Mouse (Mus musculus): Measurements from ENCODE around the gene Nup35. TPM values are rescaled to one million over a fixed set of nuclear protein-coding genes. Genes with fewer than 3 reads are reported as not detected.
A peak's percentile ranks its signal among the peaks of the same experiment; 100 is the strongest.

Nup35 gene
- total RNA-seq (2022), result 10 to 100 TPM; 15.0 to 22.8 (median 19.2) TPM

GRCm38 (mm10) chr2:80616854-80617737 lies at the start of gene Nup35, which contains the start of gene Dusp19:
Nup35 (plus strand) TSS chr2:80617236.
Dusp19 (plus strand) TSS chr2:80617045.
- DNase-seq (ENCODE audit: low spot score in 2 of 2), result peak; percentile 94 to 98

- DNase-seq (ENCODE audit: low spot score in 2 of 2), result no peak
Observed at GRCm38 (mm10) chr2:80567411-80567810, 49.6 kb upstream of the Nup35 start.

GRCm38 (mm10) chr2:80570656-80571055 lies 46.4 kb upstream of the Nup35 start:
- DNase-seq (ENCODE audit: low spot score in 2 of 2), result no peak

DNA sequence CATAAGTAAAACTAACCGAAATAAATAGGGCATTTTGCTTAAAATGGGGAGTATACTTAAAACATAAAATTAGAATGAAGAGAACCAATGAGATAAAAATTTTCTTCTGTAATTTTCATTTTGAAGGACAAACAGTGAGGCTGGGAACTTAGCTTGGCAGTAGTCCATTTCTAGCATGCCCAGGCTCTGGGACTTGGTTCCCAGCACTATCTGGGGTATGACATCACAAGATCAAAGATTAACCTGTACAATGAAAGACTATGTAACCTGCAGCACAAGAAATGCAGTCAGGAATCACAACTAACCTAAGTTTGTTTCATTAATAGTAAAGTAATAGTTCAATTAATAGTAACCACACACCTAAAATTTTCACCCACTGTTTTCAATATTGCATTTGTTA lies 39.8 kb upstream of the Nup35 start:
- DNase-seq (ENCODE audit: low spot score in 2 of 2), result no peak

- no peak for DNase-seq (ENCODE audit: low spot score in 2 of 2)
Observed at GRCm38 (mm10) chr2:80579253-80579891, 37.7 kb upstream of the Nup35 start.

- DNase-seq (ENCODE audit: low spot score in 2 of 2), result no peak
Observed at GRCm38 (mm10) chr2:80580311-80580961, 36.6 kb upstream of the Nup35 start.

DNA sequence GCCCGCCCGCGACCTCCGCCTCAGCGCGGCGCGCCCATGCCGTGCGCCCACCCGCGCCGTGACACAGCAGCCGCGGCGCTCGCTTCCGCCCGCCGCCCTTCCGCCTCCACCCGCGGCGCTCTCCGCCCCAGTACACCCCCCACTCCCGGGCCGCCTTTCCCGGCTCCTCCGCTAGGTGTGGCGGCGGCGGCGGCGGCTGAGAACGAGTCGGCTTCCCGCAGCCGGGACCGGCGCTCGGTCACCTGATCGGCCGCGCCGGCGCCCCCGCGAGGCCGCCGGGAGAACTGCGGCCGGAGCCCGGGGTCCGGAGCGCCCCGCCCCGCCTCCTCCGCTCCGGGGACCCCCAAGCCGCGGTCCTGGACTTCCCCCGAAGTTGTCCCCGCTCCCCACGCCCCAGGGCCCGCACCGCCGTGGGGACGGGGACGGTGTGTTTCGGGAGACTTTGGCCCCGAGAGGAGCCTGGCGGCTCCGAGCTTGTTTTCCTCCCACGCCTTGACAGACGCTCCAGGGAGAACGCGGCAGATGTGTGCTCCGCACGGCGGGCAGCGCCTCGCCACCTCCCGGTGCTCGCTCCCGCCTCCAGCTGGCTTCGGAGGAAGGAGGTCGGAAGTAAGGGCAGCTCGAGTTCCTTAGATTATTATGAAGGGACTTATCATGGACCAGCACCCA lies 35.9 kb upstream of the Nup35 start, which contains the start of gene Nckap1:
Gene Nckap1 (minus strand): TSS at position 338 of the 669 bp plus-strand sequence.
- DNase-seq (ENCODE audit: low spot score in 2 of 2), result peak; percentile 75 to 84

DNA sequence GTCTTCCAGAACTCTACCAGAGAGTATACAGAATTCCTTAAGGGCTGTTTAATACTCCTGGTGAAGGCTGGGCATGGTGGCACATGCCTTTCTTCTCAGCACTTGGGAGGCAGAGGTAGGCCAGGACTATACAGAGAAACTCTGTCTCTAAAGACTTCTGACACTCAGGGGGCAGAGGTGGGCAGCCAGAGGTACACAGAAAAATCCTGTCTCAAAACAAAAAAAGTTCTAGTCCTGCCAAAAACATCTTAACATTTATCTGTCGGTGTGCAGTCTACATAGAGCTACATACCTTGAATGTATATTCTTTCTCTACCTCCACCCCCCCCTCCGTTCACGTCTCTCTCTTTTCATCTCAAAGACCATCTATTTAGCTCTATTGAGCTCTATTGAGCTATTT lies 34.7 kb upstream of the Nup35 start:
- DNase-seq (ENCODE audit: low spot score in 2 of 2), result no peak

GRCm38 (mm10) chr2:80594215-80594918 lies 22.7 kb upstream of the Nup35 start:
- DNase-seq (ENCODE audit: low spot score in 2 of 2), result peak; percentile 55 to 60

DNA sequence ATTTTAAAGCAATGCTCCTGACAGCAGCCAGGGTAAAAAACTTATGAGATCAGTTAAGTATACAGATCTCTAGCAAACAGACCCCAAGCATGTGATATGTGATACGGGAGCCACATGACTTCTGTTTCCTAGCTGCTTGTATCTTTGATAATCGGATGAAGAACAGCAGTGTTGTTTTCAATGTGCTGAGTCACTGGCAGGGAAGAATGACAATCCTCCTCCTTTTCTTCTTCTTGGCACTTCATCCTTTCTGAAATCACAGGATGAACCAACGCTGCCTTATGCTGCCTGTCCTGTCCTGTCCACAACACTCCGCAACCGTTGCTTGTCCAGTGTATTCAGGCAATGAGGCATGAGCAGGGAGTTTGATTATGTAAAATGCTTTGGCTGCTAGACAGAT lies 20.1 kb upstream of the Nup35 start:
- peak in 1 of 2 experiments; percentile 54 for DNase-seq (ENCODE audit: low spot score in 2 of 2)

DNA sequence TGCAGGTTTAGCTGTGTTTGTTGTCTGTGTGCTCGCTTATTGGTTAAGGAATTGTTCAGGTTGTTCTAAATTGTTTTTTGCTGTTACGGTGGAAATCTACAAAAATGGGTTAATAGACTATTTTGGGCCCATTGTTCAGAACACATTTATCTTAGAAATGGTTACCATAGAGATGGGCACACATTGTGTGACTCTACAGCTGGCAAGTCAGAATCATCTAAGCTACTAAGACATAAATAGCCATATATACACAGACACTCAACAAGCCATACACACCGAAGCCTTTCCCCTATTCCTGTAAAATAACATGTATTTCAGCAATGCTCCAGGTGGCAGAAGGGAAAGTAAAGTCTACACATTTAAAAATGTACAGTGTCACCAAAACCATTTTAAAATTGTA lies 17.2 kb upstream of the Nup35 start:
- no peak for DNase-seq (ENCODE audit: low spot score in 2 of 2)

DNA sequence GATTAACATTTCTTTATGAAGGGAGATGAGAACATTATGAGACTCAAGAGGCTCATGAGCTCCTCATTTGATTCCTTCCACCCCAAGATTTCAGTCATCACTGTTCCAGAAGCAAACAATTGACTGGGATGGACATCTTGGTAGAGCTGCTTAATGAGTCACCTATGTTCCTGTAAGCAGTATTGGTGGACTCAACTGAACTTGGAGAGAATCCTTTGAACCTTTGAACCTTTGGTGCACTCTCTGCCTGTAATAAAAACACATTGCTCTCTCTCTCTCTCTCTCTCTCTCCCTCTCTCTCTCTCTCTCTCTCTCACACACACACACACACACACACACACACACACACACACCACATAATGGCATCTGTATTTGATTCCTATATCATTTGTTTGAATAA lies 16.4 kb upstream of the Nup35 start:
- no peak for DNase-seq (ENCODE audit: low spot score in 2 of 2)

GRCm38 (mm10) chr2:80602756-80603155 lies 14.3 kb upstream of the Nup35 start:
- no peak for DNase-seq (ENCODE audit: low spot score in 2 of 2)

DNA sequence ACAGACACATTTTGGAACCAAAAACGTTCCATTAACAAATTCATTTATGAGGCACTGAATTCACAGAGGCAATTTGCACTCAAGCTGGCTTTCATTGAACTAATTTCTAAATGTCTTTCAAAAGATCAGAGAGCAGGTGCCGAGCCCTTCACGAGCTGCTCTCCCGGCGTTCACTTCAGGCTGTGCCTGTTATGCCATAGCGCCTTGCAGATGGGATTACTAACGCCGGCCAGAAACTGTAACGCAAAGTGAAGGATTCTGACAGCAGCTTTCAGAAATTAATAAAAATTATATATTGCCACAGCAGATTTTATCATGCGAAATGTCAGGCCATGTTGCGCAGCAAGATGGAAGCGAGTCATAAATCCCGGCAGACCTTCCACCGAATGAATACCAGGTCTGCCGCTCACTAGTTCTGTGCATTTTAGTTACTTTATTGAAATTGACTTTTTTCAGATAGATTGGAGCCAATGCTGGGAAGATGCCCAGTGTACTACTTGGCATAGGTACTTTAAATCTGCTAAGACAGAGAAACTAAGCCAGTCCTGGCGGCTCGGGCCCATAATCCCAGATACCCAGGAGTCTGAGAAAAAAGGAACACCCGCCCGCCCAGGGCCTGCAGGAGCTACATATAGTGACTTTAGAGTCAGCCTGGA lies 13.1 kb upstream of the Nup35 start:
- peak in 1 of 2 experiments; percentile 38 for DNase-seq (ENCODE audit: low spot score in 2 of 2)

GRCm38 (mm10) chr2:80612286-80612685 lies 4.8 kb upstream of the Nup35 start:
- peak; percentile 41 to 43 for DNase-seq (ENCODE audit: low spot score in 2 of 2)

GRCm38 (mm10) chr2:80612796-80613195 lies 4.2 kb upstream of the Nup35 start:
- DNase-seq (ENCODE audit: low spot score in 2 of 2), result peak; percentile 67 to 78

GRCm38 (mm10) chr2:80618991-80619390 lies 2.0 kb downstream of the Nup35 start:
- no peak for DNase-seq (ENCODE audit: low spot score in 2 of 2)

GRCm38 (mm10) chr2:80621921-80622320 lies 4.9 kb downstream of the Nup35 start:
- no peak for DNase-seq (ENCODE audit: low spot score in 2 of 2)

GRCm38 (mm10) chr2:80624523-80624922 lies 7.5 kb downstream of the Nup35 start:
- no peak for DNase-seq (ENCODE audit: low spot score in 2 of 2)

DNA sequence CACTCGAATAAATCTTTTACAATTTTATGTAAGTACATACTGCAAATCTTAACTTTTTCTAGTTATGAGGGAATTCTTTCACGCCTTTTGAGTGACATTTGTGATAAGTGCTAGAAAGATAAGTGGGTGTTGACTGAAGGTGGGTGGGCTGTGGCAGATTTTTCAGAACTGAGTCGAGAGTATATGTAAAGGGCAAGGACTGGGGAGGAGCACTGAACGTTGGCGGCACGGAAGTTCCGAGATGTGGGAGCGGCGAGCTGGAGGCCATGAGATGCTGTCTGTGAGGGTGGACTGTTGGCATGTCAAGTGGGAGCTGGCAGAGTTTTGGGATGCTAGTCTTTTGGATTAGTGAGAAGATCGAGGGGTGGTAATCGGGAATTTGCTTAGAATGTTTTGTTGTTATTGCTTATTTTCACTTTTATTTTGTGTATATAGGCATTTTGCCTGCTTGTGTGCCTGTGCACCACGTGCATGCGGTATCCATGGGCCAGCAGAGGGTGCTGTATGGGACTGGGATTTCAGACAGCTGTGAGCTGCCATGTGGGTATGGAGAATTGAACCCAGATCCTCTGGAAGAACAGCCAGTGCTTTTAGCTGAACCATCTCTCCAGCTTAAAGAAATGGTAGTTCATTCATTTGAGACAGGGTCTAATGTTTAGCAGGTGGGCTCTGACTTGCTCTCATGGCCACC lies 15.4 kb downstream of the Nup35 start:
- DNase-seq (ENCODE audit: low spot score in 2 of 2), result no peak

All from layer of hippocampus, adult 8-10 months (tissue).